Mouse (Mus musculus): ENCODE measurements at regions not wholly inside any gene's neighbourhood (a gene's known extent, or its start where the extent isn't known, plus 50 kb on each side); places are given as distances from the start of the nearest gene placed in this dataset.

GRCm38 (mm10) chr2:137808401-137809230 is 447.7 kb upstream of the Btbd3 start:
- no peak for DNase-seq

- no peak for DNase-seq
Observed at GRCm38 (mm10) chr2:137807594-137808295, 448.6 kb upstream of the Btbd3 start.

GRCm38 (mm10) chr2:137794841-137795240 is 461.5 kb upstream of the Btbd3 start:
- DNase-seq = no peak

- no peak for DNase-seq
Observed at GRCm38 (mm10) chr2:137784091-137784490, 472.3 kb upstream of the Btbd3 start.

- DNase-seq = no peak
Observed at GRCm38 (mm10) chr2:137777430-137777829, 478.9 kb upstream of the Btbd3 start.

GRCm38 (mm10) chr2:137764785-137765184 is 491.6 kb upstream of the Btbd3 start:
- no peak for DNase-seq

- DNase-seq = no peak
Observed at GRCm38 (mm10) chr2:137759455-137759854, 496.9 kb upstream of the Btbd3 start.

GRCm38 (mm10) chr2:137758389-137758788 is 498.0 kb upstream of the Btbd3 start:
- no peak for DNase-seq

GRCm38 (mm10) chr2:137757231-137758212 is 498.8 kb upstream of the Btbd3 start:
- peak in 1 of 2 experiments; percentile 2 for DNase-seq

- no peak for DNase-seq
Observed at GRCm38 (mm10) chr2:137756220-137756619, 500.1 kb upstream of the Btbd3 start.

GRCm38 (mm10) chr2:137754481-137754880 is 501.9 kb upstream of the Btbd3 start:
- no peak for DNase-seq

GRCm38 (mm10) chr2:137732410-137732809 is 524.0 kb upstream of the Btbd3 start:
- no peak for DNase-seq

- no peak for DNase-seq
Observed at GRCm38 (mm10) chr2:137730472-137730931, 525.9 kb upstream of the Btbd3 start.

GRCm38 (mm10) chr2:137729871-137730270 is 526.5 kb upstream of the Btbd3 start:
- DNase-seq = no peak

- DNase-seq = no peak
Observed at GRCm38 (mm10) chr2:137729207-137729606, 527.2 kb upstream of the Btbd3 start.

- DNase-seq = no peak
Observed at GRCm38 (mm10) chr2:137723651-137724050, 532.7 kb upstream of the Btbd3 start.

- no peak for DNase-seq
Observed at GRCm38 (mm10) chr2:137721767-137722424, 534.5 kb upstream of the Btbd3 start.

- no peak for DNase-seq
Observed at GRCm38 (mm10) chr2:137715891-137716290, 540.5 kb upstream of the Btbd3 start.

GRCm38 (mm10) chr2:137706528-137706988 is 549.8 kb upstream of the Btbd3 start:
- no peak for DNase-seq

GRCm38 (mm10) chr2:137705724-137706422 is 550.5 kb upstream of the Btbd3 start:
- DNase-seq = no peak

GRCm38 (mm10) chr2:137704948-137705723 is 551.2 kb upstream of the Btbd3 start:
- DNase-seq = no peak
